9 mouse cellular contexts compared by ENCODE assay signal in genomic region chr11:90677771-90678288, GRCm38 (mm10). TPM values are rescaled to one million over a fixed set of nuclear protein-coding genes. Genes with fewer than 3 reads are reported as not detected.
DNase-seq lines count a peak whose midpoint lies in the region; ATAC-seq and TF ChIP-seq lines count a peak whose summit lies in the region.
"Had no signal": no experiment of that assay in that cellular context is flagged by ENCODE, and none has a peak within 500 bp of the region (broad histone marks: within the 10 kb centered on the region; RNA-seq: fewer than 3 reads in every experiment).

No protein-coding gene starts in this region.

- whole genome bisulfite sequencing in bone marrow, adult 2 months: 79% methylated on average over 8 of the region's 8 CpGs
- WGBS in liver, embryonic 13.5 days (ENCODE audit: insufficient replicate concordance): 55% methylated on average over 8 of the region's 8 CpGs

- no peak for TF ChIP-seq CTCF in bone marrow, adult 2 months (IDR thresholded peaks at IDR 0.05; ENCODE audit: control insufficient read depth, insufficient read depth, low read length)

- no peak for ATAC-seq in liver, embryonic 13.5 days (ENCODE audit: low read depth)
- ATAC-seq: forebrain, embryonic 15.5 days had no signal

- H3K4me1 ChIP-seq in bone marrow, adult 2 months (ENCODE audit: control insufficient read depth, insufficient read depth, low read length): peaks cover 1% of the 10 kb centered on the region; the same call in 1 of the 2 replicates
- H3K4me1 ChIP-seq in liver, embryonic 13.5 days (replicated peaks): peaks cover 66% of the 10 kb centered on the region
- H3K4me1 ChIP-seq: forebrain, embryonic 15.5 days had no signal

- H3K4me3 ChIP-seq in bone marrow, adult 2 months (replicated peaks; ENCODE audit: control insufficient read depth, low read depth, low read length): peak overlapping the region; percentile 44
- peak overlapping the region; percentile 68 for H3K4me3 ChIP-seq in liver, embryonic 13.5 days (replicated peaks)
- H3K4me3 ChIP-seq: forebrain, embryonic 15.5 days had no signal

- no peak for TF ChIP-seq POLR2A in bone marrow, adult 2 months (IDR thresholded peaks at IDR 0.05; ENCODE audit: borderline replicate concordance, control insufficient read depth, low read depth, low read length)

- H3K9me3 ChIP-seq in liver, embryonic 13.5 days (replicated peaks): no peaks in the 10 kb centered on the region
- H3K9me3 ChIP-seq: forebrain, embryonic 15.5 days had no signal

- no peaks in the 10 kb centered on the region for H3K27me3 ChIP-seq in liver, embryonic 13.5 days
- H3K27me3 ChIP-seq: forebrain, embryonic 15.5 days had no signal

- peak overlapping the region; percentile 85 for H3K9ac ChIP-seq in liver, embryonic 13.5 days
- H3K9ac ChIP-seq: forebrain, embryonic 15.5 days had no signal

- intact Hi-C loops in left cerebral cortex, postnatal 4 days (cut with DNase I): no loop called here

- peak overlapping the region; percentile 71 for H3K4me2 ChIP-seq in liver, embryonic 13.5 days
- H3K4me2 ChIP-seq: forebrain, embryonic 15.5 days had no signal

- peaks cover 79% of the 10 kb centered on the region for H3K36me3 ChIP-seq in liver, embryonic 13.5 days
- H3K36me3 ChIP-seq: forebrain, embryonic 15.5 days had no signal

- peak; percentile 33 to 39 for DNase-seq in cerebellum, postnatal 10 days
- DNase-seq in cerebellum, adult 11 months: no peak
- DNase-seq in left cerebral cortex, adult 18-20 months (ENCODE audit: low spot score in 2 of 2): peak; percentile 13 to 35
- no peak for DNase-seq in left cerebral cortex, postnatal 4 days
- no peak for DNase-seq in liver, embryonic 13.5 days
- no peak for DNase-seq in ovary, adult 18-20 months (ENCODE audit: low spot score)
- no peak for DNase-seq in cerebellum, adult 9-10 months

- no peak overlapping the region for H3K27ac ChIP-seq in bone marrow, adult 2 months (ENCODE audit: control insufficient read depth, insufficient read depth, low read depth, low read length, poor library complexity)
- H3K27ac ChIP-seq in liver, embryonic 13.5 days: peak overlapping the region; percentile 95
- H3K27ac ChIP-seq: forebrain, embryonic 15.5 days had no signal

RNA-seq across cellular contexts. Expression of gene Tom1l1, which starts 10.3 kb away (rescaled TPM):
- total RNA-seq in left cerebral cortex, adult 18-20 months (2021): 10 to 100 TPM; 27.5 to 32.3 TPM
- total RNA-seq in left cerebral cortex, postnatal 4 days (2021): 10 to 100 TPM; 15.1 to 15.8 TPM
- 21.7 and 24.3 TPM in 2 replicates for polyA plus RNA-seq in bone marrow, adult 2 months (2011; ENCODE audit: insufficient read depth, insufficient read length, low replicate concordance, missing spikeins)
- 60.7 and 70.4 TPM in 2 replicates for polyA plus RNA-seq in liver, embryonic 13.5 days (2015; fragmentation: Nextera tagmentation; extraction: Ambion mirVana)

RNA-seq across cellular contexts. Expression of gene Cox11, which starts 39.9 kb away (rescaled TPM):
- 10 to 100 TPM; 26.4 to 30.5 TPM for total RNA-seq in left cerebral cortex, adult 18-20 months (2021)
- total RNA-seq in left cerebral cortex, postnatal 4 days (2021): 10 to 100 TPM; 24.6 to 27.9 TPM
- polyA plus RNA-seq in bone marrow, adult 2 months (2011; ENCODE audit: insufficient read depth, insufficient read length, low replicate concordance, missing spikeins): 14.5 and 17.5 TPM in 2 replicates
- 27.1 and 29.8 TPM in 2 replicates for polyA plus RNA-seq in liver, embryonic 13.5 days (2015; fragmentation: Nextera tagmentation; extraction: Ambion mirVana)

RNA-seq across cellular contexts. Expression of gene Stxbp4, which starts 39.9 kb away (rescaled TPM):
- total RNA-seq in left cerebral cortex, adult 18-20 months (2021): 10 to 100 TPM; 10.6 to 11.4 TPM
- total RNA-seq in left cerebral cortex, postnatal 4 days (2021): 10 to 100 TPM; 10.1 to 10.2 TPM
- 3.5 and 3.8 TPM in 2 replicates for polyA plus RNA-seq in bone marrow, adult 2 months (2011; ENCODE audit: insufficient read depth, insufficient read length, low replicate concordance, missing spikeins)
- polyA plus RNA-seq in liver, embryonic 13.5 days (2015; fragmentation: Nextera tagmentation; extraction: Ambion mirVana): 7.0 and 9.9 TPM in 2 replicates

Comparison
In these comparisons a context has a peak if more than half of its experiments do, and no peak if none do; other contexts are left out.
1. DNase-seq: peak in cerebellum, postnatal 10 days (2 of 2) and left cerebral cortex, adult 18-20 months (2 of 2); none in cerebellum, adult 11 months (single experiment), left cerebral cortex, postnatal 4 days (single experiment), liver, embryonic 13.5 days (single experiment), ovary, adult 18-20 months (single experiment) and cerebellum, adult 9-10 months (single experiment).